Mouse (Mus musculus): ENCODE data around the gene Slc22a5. TPM values are rescaled to one million over a fixed set of nuclear protein-coding genes. Genes with fewer than 3 reads are reported as not detected.

Slc22a5 gene
- total and polyA plus RNA-seq, 2 experiments from 2014 or later = 13.4 to 16.2 TPM

GRCm38 (mm10) chr11:53839147-53839546, 52.3 kb downstream of the Slc22a5 start:
- no peaks in the 10 kb centered on the region for H3K36me3 ChIP-seq (ENCODE audit: insufficient read depth)

GRCm38 (mm10) chr11:53837731-53838130, 53.7 kb downstream of the Slc22a5 start:
- no peak for TF ChIP-seq CTCF (IDR thresholded peaks at IDR 0.05; ENCODE audit: low read depth)
- no peak for ATAC-seq

More at GRCm38 (mm10) chr11:53839147-53839546, 52.3 kb downstream of the Slc22a5 start:
- Histone ChIP-seq H3K27ac (ENCODE audit: low read depth, low read length) (no peak overlapping the region), H3K9ac (no peak overlapping the region), H3K4me1 (ENCODE audit: insufficient read depth) (no peaks in the 10 kb centered on the region), H3K9me3 (ENCODE audit: low read length) (no peaks in the 10 kb centered on the region), H3K4me2 (ENCODE audit: low read depth) (no peak overlapping the region), H3K4me3 (ENCODE audit: low read depth, low read length) (no peak overlapping the region), H3K27me3 (ENCODE audit: insufficient read depth, low read length) (no peaks in the 10 kb centered on the region)
- WGBS = 83% methylated on average over 6 of the region's 6 CpGs
- no peak for TF ChIP-seq CTCF (IDR thresholded peaks at IDR 0.05; ENCODE audit: low read depth)
- DNase-seq = no peak
- ATAC-seq = no peak

GRCm38 (mm10) chr11:53835379-53836010, 56.0 kb downstream of the Slc22a5 start:
- no peak overlapping the region for H3K4me3 ChIP-seq (ENCODE audit: low read depth, low read length)
- no peaks in the 10 kb centered on the region for H3K36me3 ChIP-seq (ENCODE audit: insufficient read depth)
- no peaks in the 10 kb centered on the region for H3K4me1 ChIP-seq (ENCODE audit: insufficient read depth)
- H3K9me3 ChIP-seq (ENCODE audit: low read length) = no peaks in the 10 kb centered on the region
- ATAC-seq (no peak), DNase-seq (no peak)
- no peak overlapping the region for H3K9ac ChIP-seq
- no peaks in the 10 kb centered on the region for H3K27me3 ChIP-seq (ENCODE audit: insufficient read depth, low read length)
- WGBS = 89% methylated on average over 4 of the region's 4 CpGs
- TF ChIP-seq CTCF (IDR thresholded peaks at IDR 0.05; ENCODE audit: low read depth) = no peak
- H3K27ac ChIP-seq (ENCODE audit: low read depth, low read length) = no peak overlapping the region
- H3K4me2 ChIP-seq (ENCODE audit: low read depth) = no peak overlapping the region

More at GRCm38 (mm10) chr11:53837731-53838130, 53.7 kb downstream of the Slc22a5 start:
- no peak for DNase-seq
- Histone ChIP-seq H3K4me2 (ENCODE audit: low read depth) (no peak overlapping the region), H3K9me3 (ENCODE audit: low read length) (no peaks in the 10 kb centered on the region), H3K27me3 (ENCODE audit: insufficient read depth, low read length) (no peaks in the 10 kb centered on the region), H3K9ac (no peak overlapping the region), H3K36me3 (ENCODE audit: insufficient read depth) (no peaks in the 10 kb centered on the region), H3K4me1 (ENCODE audit: insufficient read depth) (no peaks in the 10 kb centered on the region), H3K4me3 (ENCODE audit: low read depth, low read length) (no peak overlapping the region), H3K27ac (ENCODE audit: low read depth, low read length) (no peak overlapping the region)
- 85% methylated on average over 5 of the region's 5 CpGs for WGBS

- Histone ChIP-seq H3K4me2 (ENCODE audit: low read depth) (no peak overlapping the region), H3K36me3 (ENCODE audit: insufficient read depth) (no peaks in the 10 kb centered on the region), H3K27me3 (ENCODE audit: insufficient read depth, low read length) (no peaks in the 10 kb centered on the region), H3K4me1 (ENCODE audit: insufficient read depth) (no peaks in the 10 kb centered on the region), H3K4me3 (ENCODE audit: low read depth, low read length) (no peak overlapping the region), H3K27ac (ENCODE audit: low read depth, low read length) (no peak overlapping the region), H3K9me3 (ENCODE audit: low read length) (no peaks in the 10 kb centered on the region), H3K9ac (no peak overlapping the region)
- 89% methylated on average over 4 of the region's 4 CpGs for WGBS
- no peak for TF ChIP-seq CTCF (IDR thresholded peaks at IDR 0.05; ENCODE audit: low read depth)
- DNase-seq (no peak), ATAC-seq (no peak)
Observed at GRCm38 (mm10) chr11:53825409-53825808, 66.1 kb downstream of the Slc22a5 start.

- Histone ChIP-seq H3K4me1 (ENCODE audit: insufficient read depth) (no peaks in the 10 kb centered on the region), H3K4me3 (ENCODE audit: low read depth, low read length) (no peak overlapping the region), H3K4me2 (ENCODE audit: low read depth) (no peak overlapping the region), H3K9ac (no peak overlapping the region), H3K36me3 (ENCODE audit: insufficient read depth) (no peaks in the 10 kb centered on the region), H3K27me3 (ENCODE audit: insufficient read depth, low read length) (no peaks in the 10 kb centered on the region), H3K9me3 (ENCODE audit: low read length) (no peaks in the 10 kb centered on the region), H3K27ac (ENCODE audit: low read depth, low read length) (no peak overlapping the region)
- WGBS = 95% methylated on average over 3 of the region's 3 CpGs
- no peak for TF ChIP-seq CTCF (IDR thresholded peaks at IDR 0.05; ENCODE audit: low read depth)
- ATAC-seq (no peak), DNase-seq (no peak)
Observed at GRCm38 (mm10) chr11:53821945-53822338, 69.5 kb downstream of the Slc22a5 start.

GRCm38 (mm10) chr11:53821230-53821944, 70.1 kb downstream of the Slc22a5 start:
- Histone ChIP-seq H3K4me1 (ENCODE audit: insufficient read depth) (no peaks in the 10 kb centered on the region), H3K36me3 (ENCODE audit: insufficient read depth) (no peaks in the 10 kb centered on the region), H3K4me3 (ENCODE audit: low read depth, low read length) (no peak overlapping the region), H3K4me2 (ENCODE audit: low read depth) (no peak overlapping the region), H3K9ac (no peak overlapping the region), H3K9me3 (ENCODE audit: low read length) (no peaks in the 10 kb centered on the region), H3K27ac (ENCODE audit: low read depth, low read length) (no peak overlapping the region), H3K27me3 (ENCODE audit: insufficient read depth, low read length) (no peaks in the 10 kb centered on the region)
- no peak for TF ChIP-seq CTCF (IDR thresholded peaks at IDR 0.05; ENCODE audit: low read depth)
- 83% methylated on average over 11 of the region's 11 CpGs for WGBS
- ATAC-seq (no peak), DNase-seq (no peak)

- TF ChIP-seq CTCF (IDR thresholded peaks at IDR 0.05; ENCODE audit: low read depth) = no peak
- Histone ChIP-seq H3K4me3 (ENCODE audit: low read depth, low read length) (no peak overlapping the region), H3K4me2 (ENCODE audit: low read depth) (no peak overlapping the region), H3K27me3 (ENCODE audit: insufficient read depth, low read length) (no peaks in the 10 kb centered on the region), H3K27ac (ENCODE audit: low read depth, low read length) (no peak overlapping the region), H3K9me3 (ENCODE audit: low read length) (no peaks in the 10 kb centered on the region), H3K4me1 (ENCODE audit: insufficient read depth) (no peaks in the 10 kb centered on the region), H3K36me3 (ENCODE audit: insufficient read depth) (no peaks in the 10 kb centered on the region), H3K9ac (no peak overlapping the region)
- DNase-seq = no peak
- WGBS = 91% methylated on average over 13 of the region's 13 CpGs
- ATAC-seq = no peak
Observed at GRCm38 (mm10) chr11:53820516-53821170, 70.8 kb downstream of the Slc22a5 start.

Data from forebrain, postnatal 0 days (tissue).